Mouse (Mus musculus): ENCODE measurements at regions not wholly inside any gene's neighbourhood (a gene's known extent, or its start where the extent isn't known, plus 50 kb on each side); places are given as distances from the start of the nearest gene placed in this dataset.

DNA sequence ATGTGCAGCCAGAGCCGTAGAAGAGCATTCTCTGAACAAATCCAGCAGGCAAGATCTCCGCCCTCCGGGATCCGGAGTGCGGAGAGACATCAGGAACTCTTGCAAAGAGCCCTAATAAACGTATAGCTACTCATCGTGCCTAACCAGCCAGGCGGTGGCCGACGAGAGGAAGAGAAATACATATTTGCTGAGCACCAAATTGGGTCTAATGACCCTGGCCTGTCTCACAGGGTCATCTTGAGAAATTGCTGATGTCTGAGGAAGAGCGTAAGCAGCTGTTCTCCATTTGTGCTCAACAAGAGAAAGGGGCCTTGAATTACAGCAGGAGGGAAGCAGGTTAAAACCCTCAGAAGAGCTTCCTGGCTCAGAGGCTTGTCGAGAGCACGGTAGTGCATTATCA, 92.8 kb upstream of the Zfp703 start:
- TF ChIP-seq POLR2A (IDR thresholded peaks at IDR 0.05; ENCODE audit: borderline replicate concordance, insufficient read depth, low read length), result no peak
- no peak for TF ChIP-seq CTCF (IDR thresholded peaks at IDR 0.05; ENCODE audit: borderline replicate concordance, insufficient read depth, low read depth, low read length)

All from cerebellum, adult 2 months (tissue).